Mouse (Mus musculus) cerebellum, adult 9-10 months (tissue): ENCODE measurements around the gene Enah.

Source experiments
- DNase-seq: peaks from one replicate; pipeline ENCODE4 v3.0.0; 2022

The Enah gene

DNA sequence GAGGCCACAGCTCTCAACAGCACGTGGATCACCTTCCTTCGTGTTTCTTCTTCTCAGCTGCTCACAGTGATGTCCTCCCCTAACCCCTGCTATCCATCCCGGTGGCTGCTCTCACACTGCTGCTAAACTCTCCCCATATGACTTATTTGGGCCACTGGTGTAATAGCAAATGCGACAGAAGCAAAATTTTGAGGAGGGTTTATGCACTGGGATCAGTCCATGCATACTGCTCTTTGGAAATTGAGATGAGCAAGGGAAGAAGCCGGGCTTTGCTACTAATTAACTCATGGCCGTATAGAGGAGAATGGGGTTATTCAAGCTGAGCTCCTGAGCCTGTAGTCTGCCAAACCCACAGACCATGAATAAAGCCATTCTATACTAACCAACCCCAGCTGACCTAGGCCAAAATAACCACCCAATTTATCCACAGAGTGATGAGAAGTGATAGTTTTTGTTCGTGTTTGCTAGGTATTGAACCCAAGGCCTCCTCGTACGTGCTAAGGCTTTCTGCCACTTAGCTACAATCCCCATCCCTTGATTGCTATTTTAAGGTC is 7.7 kb upstream of the Enah start:
- DNase-seq = no peak

DNA sequence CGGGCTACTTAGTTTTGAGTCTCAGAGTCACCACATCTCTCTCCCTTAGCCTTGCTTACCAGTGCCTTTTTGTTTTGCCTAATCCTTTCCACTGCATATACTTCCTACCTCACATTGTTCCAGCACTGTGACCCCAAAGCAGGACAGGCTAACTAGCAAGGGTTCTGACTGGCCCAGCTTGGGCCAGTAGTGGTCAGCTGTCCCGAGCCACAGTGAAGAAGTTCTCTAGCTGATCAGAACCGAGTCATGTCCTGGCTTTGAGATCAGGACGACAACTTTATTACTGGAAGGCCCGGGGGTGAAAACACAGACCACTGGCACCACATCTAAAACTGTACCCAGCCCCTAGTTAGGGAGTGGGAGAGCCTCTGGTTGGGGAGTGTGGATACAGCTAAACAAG is 7.0 kb upstream of the Enah start:
- DNase-seq = no peak

DNA sequence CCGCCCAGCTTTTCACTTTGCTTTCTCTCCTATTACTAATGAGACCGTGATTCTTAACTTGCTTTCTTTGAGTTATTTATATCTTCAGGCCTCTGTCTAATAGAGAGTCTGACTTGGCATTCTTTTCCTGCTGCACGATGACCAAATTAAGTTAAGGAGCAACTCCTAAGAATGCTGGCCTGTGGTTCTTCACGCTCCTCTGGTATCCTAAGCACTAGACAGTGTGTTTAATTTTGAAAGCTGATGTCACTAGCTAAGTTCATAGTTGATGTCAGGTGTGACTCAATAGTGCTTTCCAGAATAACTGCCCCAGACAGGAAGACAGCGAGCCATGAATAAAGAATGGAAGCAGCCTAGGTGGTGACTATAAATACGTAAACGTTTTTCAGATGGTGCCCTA is 6.3 kb upstream of the Enah start:
- no peak for DNase-seq

DNA sequence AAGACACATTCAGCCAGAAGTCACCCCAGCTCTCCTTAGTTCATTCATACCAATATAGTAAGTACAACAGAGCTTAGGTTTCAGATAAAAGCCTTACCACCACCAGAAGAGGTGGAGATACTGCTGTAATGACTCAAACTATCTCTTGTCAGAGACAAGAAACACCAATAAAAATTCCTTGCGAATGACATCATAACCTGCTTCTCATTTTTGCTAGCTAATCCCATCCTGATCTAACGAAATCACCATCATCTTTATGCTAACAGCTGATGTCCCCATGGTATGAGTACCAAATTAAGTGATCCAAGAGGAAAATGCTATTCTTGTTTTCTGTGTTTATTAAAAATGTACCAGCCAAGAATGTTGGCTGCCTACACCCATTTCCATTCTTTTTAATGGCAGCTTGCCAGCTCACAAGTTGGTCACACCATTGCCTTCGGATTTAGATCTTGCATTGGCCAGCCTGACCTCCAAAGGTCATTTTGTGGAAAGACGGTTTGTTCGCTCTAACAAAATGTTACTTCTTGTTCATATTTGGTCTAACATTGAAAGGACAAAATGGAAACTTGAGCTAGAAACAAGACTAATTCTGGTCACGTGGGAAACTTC is 2.0 kb upstream of the Enah start:
- DNase-seq = peak; percentile 29

DNA sequence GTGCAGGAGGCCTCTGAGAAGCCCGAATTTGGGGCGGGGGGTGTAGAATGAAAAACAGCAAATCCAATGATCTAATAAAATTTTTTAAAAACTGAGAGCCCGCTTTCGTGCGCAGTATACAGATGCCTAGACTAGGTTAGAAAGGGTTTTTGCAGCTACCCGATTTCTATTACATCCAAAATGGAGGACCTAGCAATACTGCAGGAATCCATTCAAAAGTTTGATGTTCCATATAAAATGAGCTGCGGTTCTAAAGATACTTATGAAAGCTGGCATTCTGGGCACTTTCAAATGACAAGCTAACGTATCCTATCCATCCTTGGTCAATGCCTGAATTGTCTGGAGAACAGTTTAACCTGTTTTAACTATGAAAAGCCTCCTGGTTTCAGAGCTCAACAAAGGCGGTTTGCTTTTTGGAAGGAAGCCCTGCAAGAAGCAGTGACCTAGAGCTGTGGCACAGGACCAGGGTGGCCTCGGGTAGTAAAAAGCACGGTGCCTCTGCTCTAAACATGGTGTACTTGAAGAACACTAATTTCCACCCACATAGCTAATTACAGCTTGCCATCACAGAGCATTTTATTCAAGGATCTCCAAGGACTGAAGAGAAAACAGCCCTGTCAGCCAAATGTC is 1.2 kb upstream of the Enah start:
- DNase-seq = peak; percentile 46

DNA sequence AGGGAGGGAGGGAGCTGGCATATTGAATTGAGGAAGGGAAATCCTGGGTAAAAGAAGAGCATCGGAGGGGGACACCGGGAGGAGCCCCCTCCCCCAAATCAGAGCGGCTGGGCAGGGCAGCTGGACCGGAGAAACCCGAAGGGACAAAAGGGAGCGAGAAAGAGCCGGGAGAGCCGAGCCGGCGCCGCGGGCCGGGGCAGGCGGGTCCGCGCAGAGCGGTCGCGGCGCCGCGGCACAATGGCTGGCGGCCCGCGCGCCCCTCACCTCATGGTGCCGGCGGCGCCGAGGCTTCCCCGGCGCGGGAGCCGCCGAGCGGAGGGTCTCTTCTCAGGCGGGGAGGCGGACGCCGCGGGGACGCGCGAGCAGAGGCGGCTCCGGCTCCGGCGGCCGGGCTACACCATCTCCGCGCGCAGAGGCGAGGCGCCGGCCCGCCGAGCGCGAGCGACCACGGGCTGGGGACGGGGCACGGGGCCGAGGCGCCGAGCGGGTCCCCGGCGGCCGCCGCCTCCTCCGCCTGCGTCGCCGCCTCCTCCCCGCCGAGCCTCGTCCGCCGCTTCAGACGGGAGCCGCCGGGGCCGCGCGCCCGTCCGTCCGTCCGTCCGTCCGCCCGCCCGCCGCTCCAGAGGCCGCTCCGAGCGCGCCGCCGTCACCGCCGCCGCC is 394 bp downstream of the Enah start:
- DNase-seq = no peak

DNA sequence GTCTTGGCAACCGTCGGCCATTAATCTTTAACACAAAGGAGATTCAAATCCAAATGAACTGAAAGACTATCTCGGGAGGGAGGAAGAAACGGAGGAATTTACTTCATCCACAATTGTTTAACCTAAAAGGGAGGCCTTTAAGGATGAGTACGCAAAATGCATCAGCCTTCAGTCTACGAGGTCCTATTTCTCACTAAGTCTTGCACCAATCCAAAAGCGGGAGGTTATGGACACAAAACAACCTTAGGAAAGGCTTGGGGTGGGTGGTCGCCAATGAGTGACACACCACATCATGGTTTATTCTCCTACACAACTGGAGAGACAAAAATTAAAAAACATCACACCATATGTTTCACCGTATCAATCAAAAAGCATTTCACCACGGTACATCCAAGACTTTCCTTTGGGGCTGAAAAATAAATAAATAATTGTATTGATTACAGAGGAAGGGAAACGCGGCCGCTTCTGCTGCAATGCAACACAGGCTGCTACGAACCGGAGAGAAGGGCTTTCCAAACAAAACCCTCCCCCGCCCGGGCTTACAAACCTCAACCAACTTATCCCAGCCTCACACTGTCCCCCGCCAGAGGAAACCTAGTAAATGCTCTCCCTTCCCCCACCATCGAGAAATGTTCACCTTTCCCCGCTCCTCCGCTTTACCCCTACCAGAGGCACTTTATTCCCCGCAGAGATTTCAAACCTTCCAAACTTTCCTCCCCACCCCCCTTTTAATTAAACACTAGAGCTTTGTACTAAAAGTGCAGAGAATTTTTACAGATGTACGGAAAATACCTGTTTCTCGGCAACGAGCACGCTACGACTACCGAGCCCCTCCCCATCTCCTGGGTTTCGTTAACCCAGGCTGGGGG is 1.2 kb downstream of the Enah start:
- peak; percentile 44 for DNase-seq

DNA sequence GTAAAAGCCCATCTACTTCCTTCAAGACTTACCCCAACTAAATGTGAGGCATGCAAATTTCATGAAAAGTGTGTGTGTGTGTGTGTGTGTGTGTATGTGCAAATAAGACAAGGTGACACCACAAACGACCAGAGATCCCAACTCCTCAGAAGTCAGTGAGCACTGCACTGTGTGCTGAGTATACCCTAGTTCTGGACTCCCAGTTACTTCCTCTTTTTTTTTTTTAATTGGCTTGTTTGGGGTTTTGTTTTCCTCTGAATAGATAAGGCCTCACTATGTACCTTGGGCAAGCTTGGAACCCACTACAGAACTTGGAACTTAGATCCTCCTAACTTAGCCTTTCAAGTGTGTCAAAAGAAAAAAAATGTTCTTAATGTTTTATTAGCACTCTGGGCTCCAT is 14.0 kb downstream of the Enah start:
- DNase-seq = no peak

DNA sequence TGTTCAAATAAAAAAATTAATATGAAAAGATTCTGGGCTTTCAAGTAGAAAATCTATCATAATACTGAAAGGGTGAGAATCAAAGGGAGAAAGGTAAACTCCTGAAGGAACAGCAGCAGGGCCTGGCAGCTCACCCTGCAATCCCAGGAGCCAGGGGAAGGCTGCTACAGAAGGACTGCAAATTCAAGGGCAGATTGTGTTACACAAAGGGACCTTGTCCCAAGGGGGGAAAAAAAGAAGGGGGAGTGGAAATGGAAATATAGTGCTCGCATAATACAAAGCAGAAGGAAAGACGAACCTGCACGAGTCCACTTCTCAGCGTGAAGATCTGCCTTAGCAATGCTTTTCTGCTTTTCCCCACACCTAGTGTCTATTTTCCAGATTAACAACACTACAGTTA is 21.1 kb downstream of the Enah start:
- DNase-seq = no peak

DNA sequence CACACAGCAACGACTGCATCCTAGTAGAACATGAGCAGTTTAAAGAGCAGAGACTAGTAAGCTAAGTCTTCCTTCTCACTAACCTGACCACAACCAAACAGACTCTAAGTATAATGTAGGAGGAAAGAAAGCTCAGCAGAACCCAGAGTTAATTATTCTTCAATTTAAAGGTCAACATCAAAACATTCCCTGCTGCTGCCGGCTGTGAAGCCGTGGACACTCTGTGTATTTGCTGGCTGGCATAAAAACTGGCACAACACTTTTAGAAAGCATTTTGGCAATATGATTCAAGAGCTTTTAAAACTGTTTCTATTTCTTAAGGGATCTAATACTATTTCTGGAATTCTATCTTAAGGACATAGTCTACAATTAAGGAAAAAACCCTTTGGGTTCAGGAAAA is 22.0 kb downstream of the Enah start:
- no peak for DNase-seq

DNA sequence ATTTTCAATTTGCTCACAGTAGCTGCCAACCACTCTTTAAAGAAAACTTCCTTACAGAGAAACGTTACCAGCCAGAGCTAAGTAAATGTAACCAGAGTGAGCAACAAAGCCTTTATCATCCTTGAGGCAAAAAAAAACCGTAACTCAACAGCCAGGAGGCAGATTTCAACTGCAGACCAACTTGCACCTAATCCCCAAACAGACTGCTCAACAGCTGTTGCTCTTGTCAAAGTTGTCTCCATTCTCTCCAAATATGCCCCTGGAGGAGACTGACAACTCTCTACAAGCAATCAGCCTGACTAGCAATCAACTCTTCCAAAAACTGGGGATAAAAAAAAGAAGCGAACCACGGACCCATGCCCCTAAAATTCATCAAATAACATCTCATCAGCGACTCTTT is 26.2 kb downstream of the Enah start:
- DNase-seq = no peak

DNA sequence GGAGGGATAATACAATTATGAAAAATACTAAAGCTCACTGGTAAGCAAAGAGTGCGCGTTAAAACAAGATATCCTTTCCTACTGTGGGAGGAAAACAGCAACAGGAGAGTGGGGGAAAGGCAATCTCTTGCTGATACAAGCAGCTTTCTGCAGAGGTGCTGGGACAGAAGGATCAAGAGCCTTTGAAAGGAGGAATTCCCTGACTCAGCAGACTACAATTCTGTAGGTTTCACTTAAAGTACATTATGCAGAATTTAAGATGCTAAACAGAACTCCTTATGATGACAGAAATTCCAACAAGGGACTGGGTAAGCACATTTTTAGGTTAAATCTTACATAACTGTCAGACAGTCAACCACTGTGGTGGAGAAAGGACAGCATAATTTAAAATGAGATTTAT is 31.4 kb downstream of the Enah start:
- no peak for DNase-seq

DNA sequence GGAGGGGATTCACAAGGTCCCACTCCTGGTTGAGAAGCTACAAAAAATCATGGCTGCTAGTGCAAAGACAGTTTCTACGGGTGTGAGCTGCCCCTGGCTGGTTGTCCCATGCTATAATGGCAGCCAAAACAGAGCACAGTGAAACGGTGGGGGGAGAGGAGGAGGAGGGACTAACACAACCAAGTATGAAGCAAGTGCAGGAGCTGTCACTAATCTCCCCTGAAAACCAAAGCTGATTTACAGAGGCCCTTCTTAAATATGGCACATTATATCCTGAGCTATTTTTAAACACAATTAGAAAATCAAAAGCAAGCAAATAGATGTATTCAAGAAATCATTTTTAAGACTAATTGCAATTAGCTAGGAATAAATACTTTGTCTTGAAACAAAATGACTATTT is 32.6 kb downstream of the Enah start:
- no peak for DNase-seq

DNA sequence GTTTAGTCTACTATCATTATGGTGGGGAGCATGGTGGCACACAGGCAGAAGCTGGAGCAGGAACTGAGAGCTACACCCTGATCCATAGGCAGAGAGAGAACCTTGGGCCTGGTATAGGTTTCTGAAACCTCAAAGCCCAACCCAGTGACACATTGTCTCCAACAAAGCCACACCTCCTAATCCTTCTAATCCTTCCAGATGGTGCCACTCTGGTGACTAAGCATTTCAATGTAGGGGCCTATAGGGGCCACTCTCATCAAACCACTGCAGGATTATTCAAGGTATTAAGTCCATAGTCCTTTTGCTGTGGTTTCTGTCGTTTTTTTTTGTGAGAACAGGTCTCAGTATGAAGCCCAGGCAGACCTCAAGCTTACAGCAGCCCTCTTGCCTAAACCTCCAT is 33.9 kb downstream of the Enah start:
- DNase-seq = no peak

DNA sequence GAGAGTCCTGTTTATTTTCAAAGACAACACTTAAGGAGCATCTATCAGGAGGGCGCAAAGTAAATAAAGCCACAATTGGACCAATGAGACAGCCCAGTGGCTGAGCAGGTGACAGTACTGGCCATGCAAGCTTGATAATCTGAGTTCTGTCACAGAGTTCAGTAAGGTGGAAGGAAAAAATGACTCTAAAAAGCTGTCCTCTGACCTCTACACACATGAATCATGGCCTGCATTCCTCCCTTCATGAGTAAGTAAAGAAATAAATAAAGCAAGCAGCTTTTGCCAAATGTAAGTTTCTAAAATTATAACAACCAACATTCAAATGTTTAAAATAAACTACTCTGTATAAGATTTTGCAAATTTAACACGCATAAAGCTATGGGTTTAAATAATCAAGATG is 35.0 kb downstream of the Enah start:
- DNase-seq = no peak

DNA sequence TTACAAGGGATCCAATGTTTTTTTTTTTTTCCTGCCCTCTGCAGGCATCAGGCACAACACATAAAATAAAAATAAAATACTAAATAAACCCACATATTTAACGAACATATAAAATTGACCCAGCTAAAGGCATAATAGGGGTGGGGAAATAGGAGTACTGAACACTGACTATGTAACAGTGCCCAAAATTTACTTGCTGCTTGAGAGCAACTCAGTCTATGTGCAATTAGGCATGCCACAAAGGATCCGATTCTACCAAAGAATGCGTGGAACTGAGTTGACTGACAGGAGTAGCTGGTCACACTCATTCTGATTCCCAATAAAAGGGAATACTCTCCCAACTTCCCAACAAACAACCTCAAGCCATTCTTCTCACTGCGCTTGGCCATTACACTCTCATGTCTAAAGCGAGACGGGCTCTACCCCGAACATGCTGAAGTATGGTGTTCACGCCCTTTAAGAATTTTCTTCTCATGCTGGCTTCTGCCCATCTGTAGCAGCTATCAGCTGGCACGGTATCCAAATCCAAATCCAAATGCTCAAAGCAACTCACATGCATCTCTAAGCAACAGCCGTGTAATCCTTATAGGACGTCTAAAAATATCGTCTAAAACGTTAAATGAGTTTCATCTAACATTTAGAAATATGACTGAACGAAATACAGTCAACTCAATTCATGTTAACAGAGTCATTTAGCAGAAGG is 39.6 kb downstream of the Enah start:
- DNase-seq = no peak

DNA sequence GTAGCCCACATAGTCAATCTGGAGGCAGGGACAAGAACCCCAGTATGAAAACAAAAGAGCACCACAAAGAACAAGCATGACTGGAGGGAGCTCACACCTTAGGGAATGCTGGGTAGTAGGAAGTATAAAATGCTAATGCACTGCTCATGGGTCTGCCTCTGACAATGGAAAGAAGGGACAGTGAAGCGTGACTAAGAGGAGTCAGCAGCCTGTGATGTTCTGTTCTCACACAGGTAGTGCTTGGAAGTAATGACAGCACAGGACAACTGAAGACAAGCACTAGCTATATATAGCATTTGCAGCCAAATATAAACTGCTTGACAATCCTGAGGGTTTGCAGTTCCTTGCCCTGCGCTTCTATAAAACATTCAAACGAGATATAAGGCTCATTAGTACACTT is 44.3 kb downstream of the Enah start:
- DNase-seq = no peak

DNA sequence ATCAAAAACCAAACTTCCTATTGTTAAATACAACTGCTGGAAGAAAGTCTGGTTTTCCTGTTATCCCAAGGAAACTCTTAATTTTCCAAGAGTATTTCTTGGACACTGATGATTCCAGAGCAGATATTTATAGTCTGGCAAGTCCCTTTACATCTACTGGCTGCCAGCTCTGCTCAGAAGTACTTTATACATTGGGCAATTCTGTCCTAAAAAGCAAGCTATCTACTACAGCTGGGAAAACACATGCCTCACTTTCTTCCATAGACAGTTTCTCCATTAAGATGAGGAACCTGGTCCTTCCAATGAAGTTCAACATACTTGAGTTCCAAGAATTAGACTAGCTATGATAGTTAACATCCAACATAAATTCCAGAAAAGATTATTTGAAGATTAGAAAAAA is 44.9 kb downstream of the Enah start:
- no peak for DNase-seq

DNA sequence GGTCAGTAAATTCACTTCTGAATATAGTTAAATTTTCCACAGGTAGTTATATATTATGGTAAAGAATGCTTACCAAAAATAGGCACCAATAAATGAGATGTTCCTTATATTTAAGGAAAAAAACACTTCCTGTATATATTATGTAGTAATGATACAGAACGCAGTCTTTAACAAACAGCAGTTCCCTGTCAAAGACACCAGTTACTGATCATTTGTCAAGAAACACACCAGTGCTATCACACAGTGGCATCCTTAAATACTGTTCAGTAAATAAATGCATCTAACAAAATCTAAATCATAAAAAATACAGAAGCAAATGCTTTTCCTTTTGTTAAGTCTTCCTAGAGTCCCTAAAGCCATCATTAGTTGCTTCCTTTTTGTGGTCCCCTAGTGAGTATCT is 54.5 kb downstream of the Enah start:
- no peak for DNase-seq

DNA sequence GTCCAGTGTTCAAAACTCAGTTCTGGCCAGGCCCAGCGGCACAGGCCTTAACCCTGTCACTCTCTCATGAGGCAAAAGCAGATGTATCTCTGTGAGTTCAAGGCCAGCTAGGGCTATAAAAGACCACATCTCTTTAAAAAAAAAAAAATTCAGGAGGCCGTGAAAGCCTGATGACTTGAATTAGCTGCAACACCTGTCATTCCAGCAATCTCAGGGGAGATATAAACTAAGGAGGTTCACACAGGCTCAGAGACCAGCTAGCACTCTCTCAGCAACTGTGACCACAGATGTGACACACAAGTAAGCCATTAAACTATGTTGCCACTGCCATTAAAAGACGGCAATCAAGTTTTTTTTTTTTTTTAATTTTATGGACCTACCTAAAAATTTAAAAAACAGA is 56.0 kb downstream of the Enah start:
- no peak for DNase-seq

DNA sequence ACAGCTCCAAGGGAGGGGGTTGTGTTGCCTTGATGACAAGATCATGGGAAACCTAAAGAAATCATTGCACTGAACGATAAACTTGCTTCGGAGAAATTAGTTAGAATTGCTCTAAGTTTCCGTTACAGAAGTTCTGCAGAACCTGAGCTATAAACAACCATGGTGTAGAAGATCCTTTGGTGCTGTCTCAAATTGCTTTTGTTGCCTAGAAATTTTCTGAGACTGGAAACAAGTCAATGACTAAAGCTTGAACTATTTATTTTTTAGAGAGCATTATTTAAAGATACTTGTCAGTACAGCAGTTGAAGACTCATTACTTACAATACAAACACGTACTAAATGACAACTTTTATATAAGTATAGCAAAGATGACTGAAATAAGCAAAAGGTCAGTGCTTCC is 56.4 kb downstream of the Enah start:
- DNase-seq = no peak

DNA sequence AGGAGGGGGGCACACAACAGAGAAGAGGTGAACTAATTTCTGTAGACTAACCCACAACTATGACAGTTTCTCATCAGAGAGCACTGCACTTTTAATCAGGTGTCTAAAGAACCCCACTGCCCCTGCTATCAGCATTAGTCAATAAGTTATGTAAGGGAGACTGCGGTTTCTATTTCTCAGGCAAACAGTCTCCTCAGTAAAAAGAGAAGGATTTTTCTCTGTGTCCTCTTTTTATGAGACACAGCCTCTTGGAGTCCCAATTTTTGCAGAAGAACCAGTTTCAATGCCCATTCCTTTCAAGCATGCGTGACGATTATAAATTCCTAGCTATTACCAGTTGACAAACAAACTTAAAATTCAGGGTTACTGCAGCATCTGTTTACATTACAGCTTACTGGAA is 59.4 kb downstream of the Enah start:
- no peak for DNase-seq

DNA sequence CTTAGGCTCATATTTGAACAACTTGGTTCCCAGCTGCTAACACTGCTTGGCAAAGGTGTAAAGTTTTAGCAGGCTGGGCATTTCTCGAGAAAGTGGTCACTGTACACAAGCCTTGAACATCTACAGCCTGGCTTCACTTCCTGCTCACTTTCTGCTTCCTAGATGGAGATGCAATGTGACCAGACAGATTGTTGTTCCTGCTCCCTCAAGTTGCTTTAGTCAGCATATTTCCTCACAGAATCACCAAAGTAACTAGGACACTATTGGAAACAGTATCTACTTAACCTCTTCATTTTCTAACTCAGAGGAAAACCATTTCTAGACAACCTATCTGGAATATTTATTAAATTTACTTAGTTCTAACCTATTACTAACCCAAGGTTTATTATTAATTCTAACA is 61.4 kb downstream of the Enah start:
- no peak for DNase-seq
